Mouse (Mus musculus) brain, embryonic 14.5 days (tissue): Measurements from ENCODE around the gene Tmtc4.

Experiments
- CTCF ChIP-seq: fragments of 200-500 bp; IDR thresholded peaks from 2 replicates; pipeline ENCODE4 v1.5.1; 2012; ENCODE audit warnings: inconsistent platforms, mild to moderate bottlenecking, moderate library complexity, borderline replicate concordance; ENCODE audit not compliant: insufficient read depth, insufficient read length; ENCODE audit errors: extremely low read depth
- POLR2A ChIP-seq: fragments of 200-500 bp; IDR thresholded peaks from 2 replicates; pipeline ENCODE4 v1.6.1; 2012; ENCODE audit warnings: mild to moderate bottlenecking, inconsistent platforms, borderline replicate concordance; ENCODE audit not compliant: poor library complexity, insufficient read depth, insufficient read length, severe bottlenecking; ENCODE audit errors: extremely low read depth

GRCm38 (mm10) chr14:123016310-123016709 lies 32.5 kb upstream of the Tmtc4 start:
- TF ChIP-seq CTCF: no peak
- TF ChIP-seq POLR2A: no peak
